Comparison of ENCODE assay signal across 18 mouse cellular contexts in the genomic region with DNA sequence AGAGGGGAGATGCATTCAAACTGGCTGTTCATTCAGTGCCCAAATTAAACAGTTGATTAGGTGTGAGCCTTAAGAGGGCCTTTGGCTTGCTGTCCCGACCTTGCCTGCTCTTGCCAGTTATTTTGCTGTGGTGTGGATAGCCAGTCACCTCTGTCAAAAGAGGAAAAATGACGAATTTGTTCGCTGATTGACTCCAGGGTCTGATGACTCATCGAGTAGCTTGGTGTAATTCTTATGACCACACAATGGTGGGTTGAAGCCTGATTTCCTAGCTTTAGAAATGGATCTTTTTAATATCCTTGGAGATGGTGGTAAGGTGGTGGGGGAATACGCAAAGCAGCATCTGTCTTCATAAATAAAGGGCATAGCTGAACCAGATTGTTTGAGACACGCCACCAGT.
"Had no signal": no experiment of that assay in that cellular context is flagged by ENCODE, and none has a peak within 500 bp of the region (broad histone marks: within the 10 kb centered on the region; RNA-seq: fewer than 3 reads in every experiment).

No protein-coding gene starts in this region.

- H3K27ac ChIP-seq: lung, embryonic 15.5 days; macrophage; midbrain, embryonic 13.5 days; midbrain, embryonic 15.5 days; neural tube, embryonic 12.5 days; stomach, embryonic 15.5 days; stomach, postnatal 0 days had no signal

- H3K9me3 ChIP-seq: lung, embryonic 15.5 days; megakaryocyte, embryonic 14.5 days; midbrain, embryonic 13.5 days; midbrain, embryonic 15.5 days; neural tube, embryonic 12.5 days; stomach, embryonic 15.5 days had no signal

- H3K4me1 ChIP-seq: lung, embryonic 15.5 days; megakaryocyte, embryonic 14.5 days; midbrain, embryonic 13.5 days; midbrain, embryonic 15.5 days; neural tube, embryonic 12.5 days; stomach, embryonic 15.5 days had no signal

- H3K4me2 ChIP-seq: lung, embryonic 15.5 days; midbrain, embryonic 11.5 days; midbrain, embryonic 13.5 days; midbrain, embryonic 15.5 days; neural tube, embryonic 12.5 days; stomach, embryonic 15.5 days had no signal

- H3K9ac ChIP-seq: liver, postnatal 0 days; lung, embryonic 15.5 days; midbrain, embryonic 13.5 days; midbrain, embryonic 15.5 days; neural tube, embryonic 12.5 days; stomach, embryonic 15.5 days had no signal

- ATAC-seq: liver, postnatal 0 days; lung, postnatal 0 days; midbrain, embryonic 13.5 days; midbrain, embryonic 15.5 days had no signal

- H3K27me3 ChIP-seq: lung, embryonic 15.5 days; midbrain, embryonic 13.5 days; midbrain, embryonic 15.5 days; neural tube, embryonic 12.5 days; stomach, embryonic 15.5 days had no signal

- H3K4me3 ChIP-seq: lung, embryonic 15.5 days; megakaryocyte, embryonic 14.5 days; midbrain, embryonic 13.5 days; midbrain, embryonic 15.5 days; neural tube, embryonic 12.5 days; stomach, embryonic 15.5 days had no signal

- DNase-seq: liver, postnatal 0 days; lung, adult 2 months; lung, postnatal 14 days; lung, postnatal 36 days; right cerebral cortex, postnatal 14 days; thymus, adult 2 months; thymus, postnatal 25 days; thymus, postnatal 4 days had no signal

- H3K36me3 ChIP-seq: lung, embryonic 15.5 days; midbrain, embryonic 13.5 days; midbrain, embryonic 15.5 days; neural tube, embryonic 12.5 days; stomach, embryonic 15.5 days had no signal
